Comparison of ENCODE assay signal across 20 mouse cellular contexts in the genomic region with DNA sequence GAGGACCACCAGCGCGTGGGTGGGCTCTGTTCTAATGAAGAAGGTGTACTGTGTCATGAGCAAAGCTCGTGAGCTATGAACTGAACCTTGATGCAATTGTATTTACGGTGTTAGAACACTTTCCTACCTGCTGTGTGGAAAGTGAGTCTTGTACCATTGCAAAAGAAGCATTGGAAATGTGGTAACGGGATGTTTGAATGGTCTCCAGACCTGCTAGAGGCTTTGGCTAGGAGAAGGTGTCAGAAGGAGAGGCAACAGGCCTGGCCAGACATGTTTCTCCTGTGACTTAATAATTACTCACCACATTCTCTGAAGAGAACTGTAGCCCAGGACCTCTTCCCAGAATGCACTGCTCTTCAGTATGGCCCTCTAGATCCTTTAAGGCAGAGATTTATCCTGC. TPM values are rescaled to one million over a fixed set of nuclear protein-coding genes. Genes with fewer than 3 reads are reported as not detected.
"Had no signal": no experiment of that assay in that cellular context is flagged by ENCODE, and none has a peak within 500 bp of the region (broad histone marks: within the 10 kb centered on the region; RNA-seq: fewer than 3 reads in every experiment).

No protein-coding gene starts in this region.

- H3K4me3 ChIP-seq: liver, embryonic 13.5 days; liver, embryonic 15.5 days; lung, embryonic 15.5 days; midbrain, embryonic 13.5 days; midbrain, embryonic 15.5 days; neural tube, embryonic 12.5 days; stomach, embryonic 15.5 days had no signal

- H3K9ac ChIP-seq: liver, embryonic 13.5 days; liver, embryonic 15.5 days; lung, embryonic 15.5 days; midbrain, embryonic 13.5 days; midbrain, embryonic 15.5 days; neural tube, embryonic 12.5 days; stomach, embryonic 15.5 days had no signal

- H3K9me3 ChIP-seq: liver, embryonic 13.5 days; liver, embryonic 15.5 days; lung, embryonic 15.5 days; midbrain, embryonic 13.5 days; midbrain, embryonic 15.5 days; neural tube, embryonic 12.5 days; stomach, embryonic 15.5 days had no signal

- H3K27me3 ChIP-seq: liver, embryonic 13.5 days; liver, embryonic 15.5 days; lung, embryonic 15.5 days; neural tube, embryonic 12.5 days; stomach, embryonic 15.5 days had no signal

- H3K4me2 ChIP-seq: liver, embryonic 13.5 days; liver, embryonic 15.5 days; lung, embryonic 15.5 days; midbrain, embryonic 11.5 days; midbrain, embryonic 13.5 days; midbrain, embryonic 15.5 days; neural tube, embryonic 12.5 days; stomach, embryonic 15.5 days had no signal

- DNase-seq: liver, embryonic 13.5 days; lung, adult 2 months; lung, postnatal 10 days; lung, postnatal 4 days; right cerebral cortex, postnatal 14 days; thymus, adult 2 months; thymus, postnatal 25 days; thymus, postnatal 4 days had no signal

- H3K36me3 ChIP-seq: liver, embryonic 13.5 days; liver, embryonic 15.5 days; lung, embryonic 15.5 days; midbrain, embryonic 13.5 days; midbrain, embryonic 15.5 days; neural tube, embryonic 12.5 days; stomach, embryonic 15.5 days had no signal

- H3K27ac ChIP-seq: liver, embryonic 13.5 days; liver, embryonic 15.5 days; lung, embryonic 15.5 days; midbrain, embryonic 13.5 days; midbrain, embryonic 15.5 days; neural tube, embryonic 12.5 days; stomach, embryonic 15.5 days; stomach, postnatal 0 days had no signal

- ATAC-seq: midbrain, embryonic 13.5 days; midbrain, embryonic 15.5 days had no signal

RNA-seq across cellular contexts. Expression of gene Slc45a1, which starts 51.3 kb away (rescaled TPM):
- total RNA-seq: megakaryocyte, adult 5-6 weeks; monocyte, adult 5-6 weeks; neutrophil, adult 5-6 weeks had no signal
- polyA plus RNA-seq: liver, embryonic 13.5 days; liver, embryonic 15.5 days; lung, adult 2 months; spleen, adult 2 months had no signal
